Mouse (Mus musculus) hindbrain, embryonic 16.5 days (tissue): ENCODE measurements at regions not wholly inside any gene's neighbourhood (a gene's known extent, or its start where the extent isn't known, plus 50 kb on each side); places are given as distances from the start of the nearest gene placed in this dataset.

Source experiments
- ATAC-seq: fragments of 200-750 bp; cut with Nextera tagmentation; 2 replicates; pipeline ENCODE4 v1.8.0; 2017; ENCODE audit warnings: moderate TSS enrichment, moderate library complexity
- H3K27ac ChIP-seq: fragments of 300-500 bp; sonication (generic); 2 replicates; pipeline ENCODE4 v1.5.1; 2014; ENCODE audit warnings: low read depth, mild to moderate bottlenecking, control low read depth, low read length, moderate library complexity
- H3K27me3 ChIP-seq: fragments of 300-500 bp; sonication (generic); replicated peaks from 2 replicates; pipeline ENCODE4 v1.6.1; 2014; ENCODE audit warnings: low read length; ENCODE audit not compliant: control insufficient read depth, insufficient read depth
- H3K36me3 ChIP-seq: fragments of 300-500 bp; sonication (generic); 2 replicates; pipeline ENCODE4 v1.6.1; 2014; ENCODE audit warnings: mild to moderate bottlenecking, low read length, moderate library complexity, mixed read lengths; ENCODE audit not compliant: control insufficient read depth, insufficient read depth
- H3K4me1 ChIP-seq: fragments of 300-500 bp; sonication (generic); 2 replicates; pipeline ENCODE4 v1.6.1; 2014; ENCODE audit warnings: low read depth, low read length; ENCODE audit not compliant: control insufficient read depth, insufficient read depth
- H3K4me2 ChIP-seq: fragments of 300-500 bp; sonication (generic); 2 replicates; pipeline ENCODE4 v1.6.1; 2014; ENCODE audit warnings: mild to moderate bottlenecking, low read length, control low read depth, moderate library complexity
- H3K4me3 ChIP-seq: fragments of 300-500 bp; sonication (generic); 2 replicates; pipeline ENCODE4 v1.5.1; 2014; ENCODE audit warnings: mild to moderate bottlenecking, low read length, control low read depth, moderate library complexity
- H3K9ac ChIP-seq: fragments of 300-500 bp; sonication (generic); 2 replicates; pipeline ENCODE4 v1.6.1; 2014; ENCODE audit warnings: low read depth, mild to moderate bottlenecking, control low read depth, low read length, moderate library complexity
- H3K9me3 ChIP-seq: fragments of 300-500 bp; sonication (generic); 2 replicates; pipeline ENCODE4 v1.6.1; 2014; ENCODE audit warnings: mild to moderate bottlenecking, low read length, moderate library complexity; ENCODE audit not compliant: control insufficient read depth
- WGBS: fragments of 180-500 bp; shearing (Covaris S2); extraction: QIAGEN DNeasy Blood & Tissue Kit; methylation state at CpG from one replicate; pipeline ENCODE4 v1.1.7; 2014; 5-methylcytosine and 5-hydroxymethylcytosine counted together

- ATAC-seq: no peak
- Histone ChIP-seq H3K4me3 (no peak overlapping the region), H3K4me1 (no peaks in the 10 kb centered on the region), H3K36me3 (no peaks in the 10 kb centered on the region), H3K9ac (no peak overlapping the region), H3K4me2 (no peak overlapping the region), H3K27me3 (no peaks in the 10 kb centered on the region), H3K27ac (no peak overlapping the region), H3K9me3 (no peaks in the 10 kb centered on the region)
- 90% methylated on average over 14 of the region's 14 CpGs for WGBS
These were observed 324.5 kb upstream of the Atp2b1 start for GRCm38 (mm10) chr10:98589726-98590125.

- WGBS: 74% methylated on average over 6 of the region's 6 CpGs
- Histone ChIP-seq H3K4me3 (no peak overlapping the region), H3K27me3 (no peaks in the 10 kb centered on the region), H3K27ac (no peak overlapping the region), H3K36me3 (no peaks in the 10 kb centered on the region), H3K4me2 (no peak overlapping the region), H3K9me3 (no peaks in the 10 kb centered on the region), H3K4me1 (no peaks in the 10 kb centered on the region), H3K9ac (no peak overlapping the region)
- no peak for ATAC-seq
These were observed 322.1 kb upstream of the Atp2b1 start for GRCm38 (mm10) chr10:98592154-98592553.

- Histone ChIP-seq H3K36me3 (no peaks in the 10 kb centered on the region), H3K4me2 (no peak overlapping the region), H3K9ac (no peak overlapping the region), H3K27ac (no peak overlapping the region), H3K4me1 (no peaks in the 10 kb centered on the region), H3K9me3 (no peaks in the 10 kb centered on the region), H3K27me3 (no peaks in the 10 kb centered on the region), H3K4me3 (no peak overlapping the region)
- 81% methylated on average over 5 of the region's 5 CpGs for WGBS
- no peak for ATAC-seq
These were observed 320.3 kb upstream of the Atp2b1 start for GRCm38 (mm10) chr10:98593910-98594309.

- Histone ChIP-seq H3K4me1 (no peaks in the 10 kb centered on the region), H3K27me3 (no peaks in the 10 kb centered on the region), H3K36me3 (no peaks in the 10 kb centered on the region), H3K4me2 (no peak overlapping the region), H3K9me3 (no peaks in the 10 kb centered on the region), H3K4me3 (no peak overlapping the region), H3K27ac (no peak overlapping the region), H3K9ac (no peak overlapping the region)
- 89% methylated on average over 18 of the region's 18 CpGs for WGBS
- ATAC-seq: no peak
These were observed 305.8 kb upstream of the Atp2b1 start for GRCm38 (mm10) chr10:98608221-98608941.

GRCm38 (mm10) chr10:98610708-98611107 lies 303.5 kb upstream of the Atp2b1 start:
- 84% methylated on average over 6 of the region's 6 CpGs for WGBS
- Histone ChIP-seq H3K36me3 (no peaks in the 10 kb centered on the region), H3K27me3 (no peaks in the 10 kb centered on the region), H3K27ac (no peak overlapping the region), H3K4me1 (no peaks in the 10 kb centered on the region), H3K4me2 (no peak overlapping the region), H3K9me3 (no peaks in the 10 kb centered on the region), H3K9ac (no peak overlapping the region), H3K4me3 (no peak overlapping the region)
- ATAC-seq: no peak

GRCm38 (mm10) chr10:98611707-98612360 lies 302.4 kb upstream of the Atp2b1 start:
- Histone ChIP-seq H3K36me3 (no peaks in the 10 kb centered on the region), H3K4me2 (no peak overlapping the region), H3K9ac (no peak overlapping the region), H3K9me3 (no peaks in the 10 kb centered on the region), H3K27me3 (no peaks in the 10 kb centered on the region), H3K4me1 (no peaks in the 10 kb centered on the region), H3K4me3 (no peak overlapping the region), H3K27ac (no peak overlapping the region)
- 89% methylated on average over 4 of the region's 4 CpGs for WGBS
- ATAC-seq: no peak

- H3K4me2 ChIP-seq: no peak overlapping the region
- WGBS: 92% methylated on average over 21 of the region's 21 CpGs
- no peak overlapping the region for H3K9ac ChIP-seq
- no peak for ATAC-seq
- H3K27me3 ChIP-seq: no peaks in the 10 kb centered on the region
- no peak overlapping the region for H3K4me3 ChIP-seq
- no peaks in the 10 kb centered on the region for H3K36me3 ChIP-seq
- no peak overlapping the region for H3K27ac ChIP-seq
- H3K4me1 ChIP-seq: no peaks in the 10 kb centered on the region
- no peaks in the 10 kb centered on the region for H3K9me3 ChIP-seq
These were observed 295.3 kb upstream of the Atp2b1 start for GRCm38 (mm10) chr10:98618736-98619525.

- no peak overlapping the region for H3K27ac ChIP-seq
- no peak for ATAC-seq
These were observed 290.1 kb upstream of the Atp2b1 start for GRCm38 (mm10) chr10:98624103-98624502.

GRCm38 (mm10) chr10:98624681-98625321 lies 289.4 kb upstream of the Atp2b1 start:
- no peak overlapping the region for H3K4me3 ChIP-seq
- no peak overlapping the region for H3K9ac ChIP-seq
- H3K36me3 ChIP-seq: no peaks in the 10 kb centered on the region
- peak overlapping the region; percentile 27 for H3K4me2 ChIP-seq
- ATAC-seq: no peak
- no peak overlapping the region for H3K27ac ChIP-seq
- no peaks in the 10 kb centered on the region for H3K27me3 ChIP-seq
- WGBS: 53% methylated on average over 12 of the region's 12 CpGs
- H3K9me3 ChIP-seq: no peaks in the 10 kb centered on the region
- H3K4me1 ChIP-seq: no peaks in the 10 kb centered on the region

More at GRCm38 (mm10) chr10:98624103-98624502, 290.1 kb upstream of the Atp2b1 start:
- Histone ChIP-seq H3K4me3 (no peak overlapping the region), H3K36me3 (no peaks in the 10 kb centered on the region), H3K9ac (no peak overlapping the region), H3K9me3 (no peaks in the 10 kb centered on the region), H3K27me3 (no peaks in the 10 kb centered on the region), H3K4me2 (no peak overlapping the region), H3K4me1 (no peaks in the 10 kb centered on the region)
- WGBS: 87% methylated on average over 1 of the region's 1 CpGs
